Mouse (Mus musculus): ENCODE results near the gene Psmd2. TPM values are rescaled to one million over a fixed set of nuclear protein-coding genes. Genes with fewer than 3 reads are reported as not detected.

Psmd2 gene
- polyA plus RNA-seq, 1 experiment = 288 TPM

DNA sequence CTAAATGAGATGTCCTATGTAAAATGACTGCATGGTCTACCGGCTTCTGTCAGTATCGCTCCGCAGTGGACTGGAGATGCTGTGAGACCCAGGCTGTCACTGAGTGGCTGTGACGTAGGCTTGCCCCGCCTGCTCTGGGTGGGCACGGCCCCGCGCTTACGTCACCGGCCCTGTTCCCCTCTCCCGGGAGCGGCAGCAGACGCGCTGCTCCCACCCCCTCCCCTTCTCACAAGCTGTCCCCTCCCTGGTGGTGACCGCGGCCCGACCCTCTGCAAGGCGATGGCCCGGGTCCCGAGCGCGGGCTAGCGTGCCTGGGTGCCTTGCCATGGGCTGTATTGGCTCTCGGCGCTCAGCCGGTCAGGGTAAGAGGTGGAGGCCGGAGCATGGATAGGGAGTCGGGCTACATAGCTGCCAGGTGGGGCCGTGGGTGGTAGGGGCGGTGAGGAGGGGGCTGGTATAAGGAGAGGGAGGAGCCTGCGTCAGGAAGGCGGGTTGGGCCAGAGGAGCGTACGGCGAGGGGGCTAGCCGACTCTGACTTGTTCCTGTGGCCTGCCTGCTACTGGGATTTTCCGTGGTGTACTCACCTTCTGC, 41.8 kb downstream of the Psmd2 start, which contains the start of gene Fam131a:
Fam131a (plus strand) TSS at position 131 of the 591 bp plus-strand sequence.
- Histone ChIP-seq H3K27me3 (ENCODE audit: control insufficient read depth, insufficient read depth, low read length, poor library complexity, severe bottlenecking) (no peaks in the 10 kb centered on the region), H3K36me3 (ENCODE audit: control insufficient read depth, insufficient read depth, low read length, poor library complexity, severe bottlenecking) (peaks cover 28% of the 10 kb centered on the region), H3K4me3 (ENCODE audit: low read depth, low read length) (peak within 1 kb of the TSS; percentile 88), H3K9me3 (replicated peaks; ENCODE audit: control insufficient read depth, insufficient read depth, low read length, poor library complexity, severe bottlenecking) (no peaks in the 10 kb centered on the region), H3K27ac (ENCODE audit: insufficient read depth, low read length) (peak within 1 kb of the TSS; percentile 41), H3K9ac (ENCODE audit: low read depth, poor library complexity, severe bottlenecking) (peak within 1 kb of the TSS; percentile 47), H3K4me1 (ENCODE audit: control insufficient read depth, insufficient read depth, low read length) (peaks cover 3% of the 10 kb centered on the region)
- no peak for TF ChIP-seq POLR2A (IDR thresholded peaks at IDR 0.05; ENCODE audit: insufficient read depth, low read length)
- TF ChIP-seq CTCF (IDR thresholded peaks at IDR 0.05; ENCODE audit: low read depth, low read length) = no peak
- no peak for TF ChIP-seq EP300 (IDR thresholded peaks at IDR 0.05; ENCODE audit: insufficient read depth, low read depth, low read length)

DNA sequence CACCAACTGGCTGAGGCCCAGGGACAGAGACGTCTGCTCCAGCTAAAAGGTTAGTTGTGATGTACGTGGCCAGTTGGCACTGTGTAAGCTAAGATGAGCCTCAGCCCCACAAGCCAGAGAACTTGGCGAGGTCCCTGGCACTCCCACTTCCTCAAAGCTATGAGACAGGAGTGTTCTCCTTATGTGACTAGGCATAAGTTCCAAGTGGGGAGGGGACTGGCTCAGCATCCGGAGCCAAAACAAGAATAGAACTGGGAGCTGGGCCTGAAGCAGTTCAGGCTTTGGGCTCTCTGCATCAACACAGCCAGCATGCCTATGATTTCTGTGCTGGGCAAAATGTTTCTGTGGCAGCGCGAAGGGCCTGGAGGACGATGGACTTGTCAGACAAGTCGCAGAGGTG, 43.3 kb downstream of the Psmd2 start:
- peaks cover 3% of the 10 kb centered on the region for H3K4me1 ChIP-seq (ENCODE audit: control insufficient read depth, insufficient read depth, low read length)
- no peaks in the 10 kb centered on the region for H3K9me3 ChIP-seq (replicated peaks; ENCODE audit: control insufficient read depth, insufficient read depth, low read length, poor library complexity, severe bottlenecking)
- peaks cover 12% of the 10 kb centered on the region for H3K36me3 ChIP-seq (ENCODE audit: control insufficient read depth, insufficient read depth, low read length, poor library complexity, severe bottlenecking)
- no peaks in the 10 kb centered on the region for H3K27me3 ChIP-seq (ENCODE audit: control insufficient read depth, insufficient read depth, low read length, poor library complexity, severe bottlenecking)
- TF ChIP-seq EP300 (IDR thresholded peaks at IDR 0.05; ENCODE audit: insufficient read depth, low read depth, low read length) (no peak), CTCF (IDR thresholded peaks at IDR 0.05; ENCODE audit: low read depth, low read length) (no peak), POLR2A (IDR thresholded peaks at IDR 0.05; ENCODE audit: insufficient read depth, low read length) (no peak)
- no peak overlapping the region for H3K4me3 ChIP-seq (ENCODE audit: low read depth, low read length)
- no peak overlapping the region for H3K9ac ChIP-seq (ENCODE audit: low read depth, poor library complexity, severe bottlenecking)
- no peak overlapping the region for H3K27ac ChIP-seq (ENCODE audit: insufficient read depth, low read length)

DNA sequence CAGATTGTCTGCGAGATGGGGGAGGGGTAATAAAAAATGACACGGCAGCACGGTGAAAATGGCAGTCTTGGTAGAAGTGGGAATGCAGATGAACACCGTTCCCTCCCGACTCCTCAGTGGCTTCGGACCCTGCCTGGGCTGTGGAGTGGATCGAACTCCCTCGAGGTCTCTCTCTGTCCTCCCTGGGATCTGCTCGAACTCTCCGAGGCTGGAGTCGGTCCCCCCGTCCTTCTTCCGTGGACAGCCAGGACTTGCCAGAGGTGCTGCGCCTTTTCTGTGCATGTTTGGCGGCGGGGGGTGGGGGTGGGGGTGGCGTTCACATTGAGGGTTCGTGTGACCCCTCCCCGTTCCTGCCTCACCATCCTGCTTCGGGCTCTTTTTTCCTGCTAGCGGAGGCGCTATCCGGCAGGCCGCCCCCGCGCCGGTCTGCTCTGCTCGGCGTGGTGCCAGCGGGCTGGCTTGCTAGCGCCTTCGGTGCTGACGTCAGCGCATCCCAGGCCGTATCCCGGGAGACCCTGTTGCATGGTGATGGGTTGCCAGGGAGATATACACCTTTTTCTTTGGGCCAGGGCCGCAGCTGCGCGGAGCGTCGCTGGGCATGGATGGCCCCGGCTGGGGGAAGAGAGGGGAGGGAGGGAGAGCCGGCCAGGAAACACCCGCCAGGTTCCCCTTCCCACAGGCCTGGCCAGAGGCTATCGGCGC, 44.3 kb downstream of the Psmd2 start:
- no peaks in the 10 kb centered on the region for H3K27me3 ChIP-seq (ENCODE audit: control insufficient read depth, insufficient read depth, low read length, poor library complexity, severe bottlenecking)
- no peaks in the 10 kb centered on the region for H3K9me3 ChIP-seq (replicated peaks; ENCODE audit: control insufficient read depth, insufficient read depth, low read length, poor library complexity, severe bottlenecking)
- H3K4me1 ChIP-seq (ENCODE audit: control insufficient read depth, insufficient read depth, low read length) = peaks cover 3% of the 10 kb centered on the region
- TF ChIP-seq CTCF (IDR thresholded peaks at IDR 0.05; ENCODE audit: low read depth, low read length) (no peak), POLR2A (IDR thresholded peaks at IDR 0.05; ENCODE audit: insufficient read depth, low read length) (no peak), EP300 (IDR thresholded peaks at IDR 0.05; ENCODE audit: insufficient read depth, low read depth, low read length) (no peak)
- H3K4me3 ChIP-seq (ENCODE audit: low read depth, low read length) = peak overlapping the region; percentile 36
- peaks cover 5% of the 10 kb centered on the region for H3K36me3 ChIP-seq (ENCODE audit: control insufficient read depth, insufficient read depth, low read length, poor library complexity, severe bottlenecking)
- no peak overlapping the region for H3K27ac ChIP-seq (ENCODE audit: insufficient read depth, low read length)
- no peak overlapping the region for H3K9ac ChIP-seq (ENCODE audit: low read depth, poor library complexity, severe bottlenecking)

DNA sequence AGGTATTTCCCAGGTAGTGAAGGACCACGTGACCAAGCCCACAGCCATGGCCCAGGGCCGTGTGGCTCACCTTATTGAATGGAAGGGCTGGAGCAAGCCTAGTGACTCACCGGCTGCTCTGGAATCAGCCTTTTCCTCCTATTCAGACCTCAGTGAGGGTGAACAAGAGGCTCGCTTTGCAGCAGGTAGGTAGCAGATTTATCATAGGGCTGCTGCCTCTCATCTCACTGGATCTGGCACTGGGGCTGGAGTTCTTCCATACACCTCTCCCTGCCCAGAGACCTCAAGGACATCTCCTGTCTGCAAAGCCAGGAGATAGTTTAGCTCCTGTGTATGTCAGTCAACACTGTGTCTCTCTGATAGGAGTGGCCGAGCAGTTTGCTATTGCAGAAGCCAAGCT, 47.8 kb downstream of the Psmd2 start:
- TF ChIP-seq POLR2A (IDR thresholded peaks at IDR 0.05; ENCODE audit: insufficient read depth, low read length) (no peak), CTCF (IDR thresholded peaks at IDR 0.05; ENCODE audit: low read depth, low read length) (no peak), EP300 (IDR thresholded peaks at IDR 0.05; ENCODE audit: insufficient read depth, low read depth, low read length) (no peak)
- H3K36me3 ChIP-seq (ENCODE audit: control insufficient read depth, insufficient read depth, low read length, poor library complexity, severe bottlenecking) = no peaks in the 10 kb centered on the region
- H3K27ac ChIP-seq (ENCODE audit: insufficient read depth, low read length) = no peak overlapping the region
- H3K9ac ChIP-seq (ENCODE audit: low read depth, poor library complexity, severe bottlenecking) = no peak overlapping the region
- H3K4me3 ChIP-seq (ENCODE audit: low read depth, low read length) = no peak overlapping the region
- H3K4me1 ChIP-seq (ENCODE audit: control insufficient read depth, insufficient read depth, low read length) = no peaks in the 10 kb centered on the region
- H3K9me3 ChIP-seq (replicated peaks; ENCODE audit: control insufficient read depth, insufficient read depth, low read length, poor library complexity, severe bottlenecking) = no peaks in the 10 kb centered on the region
- no peaks in the 10 kb centered on the region for H3K27me3 ChIP-seq (ENCODE audit: control insufficient read depth, insufficient read depth, low read length, poor library complexity, severe bottlenecking)

DNA sequence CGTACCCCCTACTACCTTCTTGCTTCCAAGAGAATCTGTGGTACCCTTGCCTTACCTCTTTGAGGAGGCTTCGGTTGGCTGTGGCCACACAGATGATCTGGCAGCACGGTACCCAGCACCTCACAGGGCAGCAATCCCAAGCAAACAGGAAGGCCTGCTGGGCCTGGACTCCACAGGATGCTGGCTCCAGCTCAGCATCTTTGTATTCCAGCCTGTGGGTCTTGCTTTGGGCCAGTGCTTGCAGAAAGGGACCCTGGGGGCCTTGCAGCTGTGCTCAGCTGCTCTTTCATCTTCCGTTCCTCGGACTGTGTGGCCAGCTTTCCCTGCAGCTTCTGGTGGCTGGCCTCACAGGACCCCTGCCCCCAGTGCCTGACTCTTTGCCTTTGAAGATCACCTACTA, 48.6 kb downstream of the Psmd2 start:
- Histone ChIP-seq H3K4me1 (ENCODE audit: control insufficient read depth, insufficient read depth, low read length) (no peaks in the 10 kb centered on the region), H3K9ac (ENCODE audit: low read depth, poor library complexity, severe bottlenecking) (no peak overlapping the region), H3K27me3 (ENCODE audit: control insufficient read depth, insufficient read depth, low read length, poor library complexity, severe bottlenecking) (no peaks in the 10 kb centered on the region), H3K9me3 (replicated peaks; ENCODE audit: control insufficient read depth, insufficient read depth, low read length, poor library complexity, severe bottlenecking) (no peaks in the 10 kb centered on the region), H3K27ac (ENCODE audit: insufficient read depth, low read length) (no peak overlapping the region), H3K4me3 (ENCODE audit: low read depth, low read length) (no peak overlapping the region), H3K36me3 (ENCODE audit: control insufficient read depth, insufficient read depth, low read length, poor library complexity, severe bottlenecking) (no peaks in the 10 kb centered on the region)
- TF ChIP-seq CTCF (IDR thresholded peaks at IDR 0.05; ENCODE audit: low read depth, low read length) = no peak
- TF ChIP-seq POLR2A (IDR thresholded peaks at IDR 0.05; ENCODE audit: insufficient read depth, low read length) = no peak
- no peak for TF ChIP-seq EP300 (IDR thresholded peaks at IDR 0.05; ENCODE audit: insufficient read depth, low read depth, low read length)

DNA sequence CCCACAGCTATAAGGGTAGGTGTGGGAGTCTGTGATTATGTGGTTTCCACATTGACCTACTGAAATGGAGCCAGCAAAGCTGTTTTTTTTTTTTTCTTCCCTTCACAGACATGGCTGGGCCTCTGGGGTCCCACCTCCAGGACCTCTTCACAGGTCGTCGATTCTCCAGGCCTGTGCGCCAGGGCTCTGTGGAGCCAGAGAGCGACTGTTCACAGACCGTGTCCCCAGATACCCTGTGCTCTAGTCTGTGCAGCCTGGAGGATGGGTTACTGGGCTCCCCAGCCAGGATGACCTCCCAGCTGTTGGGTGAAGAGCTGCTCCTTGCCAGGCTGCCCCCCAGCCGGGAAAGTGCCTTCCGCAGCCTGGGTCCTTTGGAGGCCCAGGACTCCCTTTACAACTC, 49.9 kb downstream of the Psmd2 start:
- TF ChIP-seq CTCF (IDR thresholded peaks at IDR 0.05; ENCODE audit: low read depth, low read length) (no peak), POLR2A (IDR thresholded peaks at IDR 0.05; ENCODE audit: insufficient read depth, low read length) (no peak), EP300 (IDR thresholded peaks at IDR 0.05; ENCODE audit: insufficient read depth, low read depth, low read length) (no peak)
- no peaks in the 10 kb centered on the region for H3K4me1 ChIP-seq (ENCODE audit: control insufficient read depth, insufficient read depth, low read length)
- H3K9ac ChIP-seq (ENCODE audit: low read depth, poor library complexity, severe bottlenecking) = peak overlapping the region; percentile 54
- H3K27ac ChIP-seq (ENCODE audit: insufficient read depth, low read length) = peak overlapping the region; percentile 71; the same call in 1 of the 2 replicates
- 0 out of 2 replicates have a peak, but pooled peaks cover 5% of the 10 kb centered on the region for H3K36me3 ChIP-seq (ENCODE audit: control insufficient read depth, insufficient read depth, low read length, poor library complexity, severe bottlenecking)
- no peaks in the 10 kb centered on the region for H3K9me3 ChIP-seq (replicated peaks; ENCODE audit: control insufficient read depth, insufficient read depth, low read length, poor library complexity, severe bottlenecking)
- H3K27me3 ChIP-seq (ENCODE audit: control insufficient read depth, insufficient read depth, low read length, poor library complexity, severe bottlenecking) = no peaks in the 10 kb centered on the region
- H3K4me3 ChIP-seq (ENCODE audit: low read depth, low read length) = peak overlapping the region; percentile 66

Measured in ES-Bruce4 (cell line).